Mouse (Mus musculus) heart, adult 18-20 months (tissue): ENCODE data around the gene Fdxr. TPM values are rescaled to one million over a fixed set of nuclear protein-coding genes. Genes with fewer than 3 reads are reported as not detected.

Experiments
- DNase-seq, 2 experiments: peaks; one replicate each; pipeline ENCODE4 v3.0.0; 2021 to 2022; ENCODE audit warnings: mixed read lengths in 1 of 2
- total RNA-seq, 2 experiments: library from RNA; stranded (reverse); gene quantifications; 2 replicates each; pipeline ENCODE4 v1.2.3; 2021

Gene Fdxr
- total RNA-seq, 2 experiments from 2014 or later: 9.8 to 10.1 TPM

- no peak for DNase-seq
These were observed 13.5 kb upstream of the Fdxr start for GRCm38 (mm10) chr11:115290314-115290713.

GRCm38 (mm10) chr11:115289885-115290284, 13.0 kb upstream of the Fdxr start:
- DNase-seq: no peak

GRCm38 (mm10) chr11:115288305-115288704, 11.5 kb upstream of the Fdxr start:
- peak in 1 of 2 experiments; percentile 64 for DNase-seq

- no peak for DNase-seq
These were observed 10.5 kb upstream of the Fdxr start for GRCm38 (mm10) chr11:115287386-115287785.

GRCm38 (mm10) chr11:115286201-115286993, 9.5 kb upstream of the Fdxr start:
- DNase-seq: no peak

GRCm38 (mm10) chr11:115285282-115285681, 8.4 kb upstream of the Fdxr start:
- DNase-seq: no peak

- no peak for DNase-seq
These were observed 7.2 kb upstream of the Fdxr start for GRCm38 (mm10) chr11:115283891-115284620.

GRCm38 (mm10) chr11:115283486-115283765, 6.6 kb upstream of the Fdxr start:
- DNase-seq: no peak

GRCm38 (mm10) chr11:115282723-115283485, 6.1 kb upstream of the Fdxr start:
- no peak for DNase-seq

- DNase-seq: peak; percentile 60 to 76
These were observed 5.4 kb upstream of the Fdxr start for GRCm38 (mm10) chr11:115282295-115282694.

- DNase-seq: no peak
These were observed 2.9 kb upstream of the Fdxr start for GRCm38 (mm10) chr11:115279726-115280125.

GRCm38 (mm10) chr11:115278176-115278575, 1.3 kb upstream of the Fdxr start:
- DNase-seq: no peak

- no peak for DNase-seq
These were observed 740 bp upstream of the Fdxr start for GRCm38 (mm10) chr11:115277604-115277975.

- no peak for DNase-seq
These were observed 896 bp downstream of the Fdxr start for GRCm38 (mm10) chr11:115275954-115276353.

GRCm38 (mm10) chr11:115275509-115275908, 1.3 kb downstream of the Fdxr start:
- DNase-seq: no peak

- no peak for DNase-seq
These were observed 2.1 kb downstream of the Fdxr start for GRCm38 (mm10) chr11:115274771-115275170.

GRCm38 (mm10) chr11:115274178-115274577, 2.7 kb downstream of the Fdxr start:
- no peak for DNase-seq

GRCm38 (mm10) chr11:115273735-115274134, 3.1 kb downstream of the Fdxr start:
- no peak for DNase-seq

- no peak for DNase-seq
These were observed 3.9 kb downstream of the Fdxr start for GRCm38 (mm10) chr11:115272894-115273498.

GRCm38 (mm10) chr11:115271481-115271880, 5.4 kb downstream of the Fdxr start:
- no peak for DNase-seq

- DNase-seq: no peak
These were observed 5.8 kb downstream of the Fdxr start for GRCm38 (mm10) chr11:115271052-115271451.

GRCm38 (mm10) chr11:115270148-115270861, 6.5 kb downstream of the Fdxr start:
- peak; percentile 72 to 91 for DNase-seq
